Mouse (Mus musculus): ENCODE results near the gene Apba3. TPM values are rescaled to one million over a fixed set of nuclear protein-coding genes. Genes with fewer than 3 reads are reported as not detected.
A peak's percentile ranks its signal among the peaks of the same experiment; 100 is the strongest.

Apba3 gene
- polyA plus RNA-seq, 1 experiment from 2014 or later, result 61.9 TPM

DNA sequence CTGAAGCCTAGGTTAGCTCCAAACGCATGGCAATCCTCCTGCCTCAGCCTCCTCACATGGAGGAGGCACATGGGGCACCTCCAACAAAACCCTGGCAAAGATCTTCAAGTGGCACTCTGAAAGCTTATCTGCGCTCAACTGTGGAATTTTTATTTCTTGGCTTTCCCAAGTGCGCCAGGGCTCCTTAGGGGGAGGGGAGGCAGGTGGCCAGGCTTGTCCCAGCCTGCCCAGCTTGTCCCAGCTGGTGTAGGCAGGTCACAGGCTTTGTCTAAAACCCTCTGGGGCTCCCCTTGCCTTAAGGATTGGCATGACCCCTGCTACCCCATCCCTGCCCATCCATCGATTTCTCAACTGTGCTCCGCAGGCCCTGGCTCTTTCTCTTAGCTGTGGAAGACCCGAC, 17.4 kb downstream of the Apba3 start:
- Histone ChIP-seq H3K9ac (no peak overlapping the region), H3K4me3 (0 out of 2 replicates have a peak overlapping the region, but pooled peaks have one; percentile 3), H3K27me3 (peaks cover 62% of the 10 kb centered on the region), H3K4me2 (no peak overlapping the region; the same call in 1 of the 2 replicates), H3K36me3 (no peaks in the 10 kb centered on the region), H3K27ac (0 out of 2 replicates have a peak overlapping the region, but pooled peaks have one; percentile 8), H3K4me1 (peaks cover 29% of the 10 kb centered on the region), H3K9me3 (no peaks in the 10 kb centered on the region)
- ATAC-seq (ENCODE audit: insufficient number of reproducible peaks, insufficient read depth, low FRiP score, low TSS enrichment, low read depth), result no peak
- 45% methylated on average over 6 of the region's 6 CpGs for WGBS

GRCm38 (mm10) chr10:81284719-81285118, 18.0 kb downstream of the Apba3 start:
- Histone ChIP-seq H3K4me1 (peaks cover 26% of the 10 kb centered on the region; the same call in 1 of the 2 replicates), H3K9me3 (no peaks in the 10 kb centered on the region), H3K27ac (peak overlapping the region; percentile 16; the same call in 1 of the 2 replicates), H3K27me3 (peaks cover 66% of the 10 kb centered on the region), H3K36me3 (no peaks in the 10 kb centered on the region), H3K4me3 (peak overlapping the region; percentile 44; the same call in 1 of the 2 replicates), H3K9ac (no peak overlapping the region), H3K4me2 (peak overlapping the region; percentile 72)
- ATAC-seq (ENCODE audit: insufficient number of reproducible peaks, insufficient read depth, low FRiP score, low TSS enrichment, low read depth), result peak; percentile 11; the same call in 1 of the 2 replicates
- WGBS, result 5% methylated on average over 17 of the region's 17 CpGs

DNA sequence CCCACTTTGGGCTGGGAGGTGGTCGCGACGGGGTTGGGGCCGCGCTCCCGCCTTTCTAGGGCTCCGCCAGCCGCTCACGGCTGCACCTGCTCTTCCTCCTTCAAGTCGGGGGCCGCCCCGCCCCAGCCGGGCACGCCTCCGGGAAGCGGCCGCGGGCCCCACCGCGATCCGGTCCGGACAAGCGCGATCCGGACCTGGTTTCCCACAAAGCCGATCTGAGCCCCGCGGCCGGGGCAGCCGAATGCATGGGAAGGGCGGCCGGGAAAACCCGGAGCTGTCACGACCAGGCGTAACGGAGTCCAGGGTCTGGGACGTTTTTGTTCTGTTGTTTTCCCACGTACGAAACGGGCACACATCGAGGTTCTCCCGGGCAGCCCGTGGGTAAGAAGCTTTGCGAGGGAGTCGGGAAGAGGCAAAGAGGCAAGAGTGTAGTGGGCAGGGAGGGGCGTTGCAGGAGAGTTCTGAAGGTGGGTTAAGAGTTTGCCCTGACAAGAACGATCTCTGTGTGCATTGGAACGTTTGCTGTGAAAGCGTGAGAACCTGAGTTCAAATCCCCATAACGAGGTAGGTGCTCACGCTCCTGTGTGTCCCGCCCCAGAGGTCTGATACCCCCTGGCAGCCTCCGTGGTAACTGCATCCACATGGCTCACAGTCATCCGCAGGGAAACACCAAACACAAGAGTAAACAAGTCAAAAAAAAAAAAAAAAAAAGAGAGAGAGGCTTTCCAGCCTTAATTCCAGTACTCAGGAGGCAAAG, 19.1 kb downstream of the Apba3 start:
- Histone ChIP-seq H3K27me3 (peaks cover 69% of the 10 kb centered on the region), H3K36me3 (no peaks in the 10 kb centered on the region), H3K4me2 (peak overlapping the region; percentile 72), H3K4me1 (peaks cover 33% of the 10 kb centered on the region), H3K9ac (peak overlapping the region; percentile 64), H3K9me3 (no peaks in the 10 kb centered on the region), H3K27ac (0 out of 2 replicates have a peak overlapping the region, but pooled peaks have one; percentile 16), H3K4me3 (peak overlapping the region; percentile 44)
- 2% methylated on average over 54 of the region's 54 CpGs for WGBS
- ATAC-seq (ENCODE audit: insufficient number of reproducible peaks, insufficient read depth, low FRiP score, low TSS enrichment, low read depth), result peak; percentile 45; the same call in 1 of the 2 replicates

- H3K4me2 ChIP-seq, result no peak overlapping the region
- H3K9ac ChIP-seq, result no peak overlapping the region
- no peaks in the 10 kb centered on the region for H3K9me3 ChIP-seq
- no peak for ATAC-seq (ENCODE audit: insufficient number of reproducible peaks, insufficient read depth, low FRiP score, low TSS enrichment, low read depth)
- no peaks in the 10 kb centered on the region for H3K36me3 ChIP-seq
- 32% methylated on average over 6 of the region's 6 CpGs for WGBS
- no peak overlapping the region for H3K4me3 ChIP-seq
- H3K27ac ChIP-seq, result no peak overlapping the region
- peaks cover 39% of the 10 kb centered on the region for H3K4me1 ChIP-seq
- H3K27me3 ChIP-seq, result peaks cover 71% of the 10 kb centered on the region
Observed at GRCm38 (mm10) chr10:81286586-81286985, 19.8 kb downstream of the Apba3 start.

- 61% methylated on average over 8 of the region's 8 CpGs for WGBS
- H3K4me2 ChIP-seq, result no peak overlapping the region
- peaks cover 39% of the 10 kb centered on the region for H3K4me1 ChIP-seq
- H3K9me3 ChIP-seq, result no peaks in the 10 kb centered on the region
- peak overlapping the region; percentile 21; the same call in 1 of the 2 replicates for H3K9ac ChIP-seq
- H3K27ac ChIP-seq, result no peak overlapping the region
- no peaks in the 10 kb centered on the region for H3K36me3 ChIP-seq
- H3K4me3 ChIP-seq, result no peak overlapping the region
- ATAC-seq (ENCODE audit: insufficient number of reproducible peaks, insufficient read depth, low FRiP score, low TSS enrichment, low read depth), result no peak
- H3K27me3 ChIP-seq, result peaks cover 71% of the 10 kb centered on the region
Observed at GRCm38 (mm10) chr10:81287513-81288157, 20.9 kb downstream of the Apba3 start.

DNA sequence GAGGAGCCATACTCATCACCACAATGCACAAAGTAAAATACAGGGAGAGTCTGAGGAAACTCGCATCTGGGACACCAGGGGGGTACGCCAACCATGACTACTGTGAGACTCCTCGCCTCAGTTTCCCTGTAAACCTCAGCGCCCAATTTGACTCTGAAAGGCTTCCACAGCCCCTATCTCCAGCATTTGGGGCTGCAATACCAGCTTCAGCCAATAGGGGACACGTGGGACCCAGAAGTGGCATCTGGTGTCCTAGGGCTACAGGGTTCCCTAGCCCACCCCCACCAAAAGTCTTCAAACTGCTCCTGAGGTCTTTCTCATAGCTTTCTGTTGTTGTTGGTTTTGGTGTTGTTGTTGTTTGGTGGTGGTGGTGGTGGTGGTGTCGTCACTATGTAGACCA, 21.8 kb downstream of the Apba3 start:
- Histone ChIP-seq H3K4me3 (no peak overlapping the region), H3K27ac (no peak overlapping the region), H3K27me3 (peaks cover 61% of the 10 kb centered on the region), H3K4me2 (no peak overlapping the region), H3K9ac (no peak overlapping the region; the same call in 1 of the 2 replicates), H3K36me3 (no peaks in the 10 kb centered on the region), H3K9me3 (no peaks in the 10 kb centered on the region), H3K4me1 (peaks cover 40% of the 10 kb centered on the region)
- no peak for ATAC-seq (ENCODE audit: insufficient number of reproducible peaks, insufficient read depth, low FRiP score, low TSS enrichment, low read depth)
- 30% methylated on average over 6 of the region's 6 CpGs for WGBS

DNA sequence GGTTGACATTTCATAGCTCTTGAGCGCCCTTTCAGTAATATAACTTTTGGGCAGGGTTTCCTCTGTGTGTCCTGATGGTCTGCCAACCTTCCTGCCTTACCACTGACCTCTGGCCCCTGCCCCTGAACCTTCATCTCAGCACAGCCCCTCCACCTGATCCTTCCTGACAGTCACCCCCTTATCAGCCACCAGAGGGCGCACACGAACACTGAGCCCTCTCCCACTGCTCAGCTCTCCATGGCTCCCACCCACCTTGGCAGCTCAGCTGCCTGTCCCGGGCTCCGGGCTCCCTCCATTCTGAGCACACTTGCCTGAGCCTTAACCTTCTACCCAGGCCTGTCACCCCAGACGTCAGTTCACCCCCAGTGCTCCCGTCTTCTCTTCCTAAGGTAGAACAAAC, 22.5 kb downstream of the Apba3 start:
- WGBS, result 4% methylated on average over 7 of the region's 7 CpGs
- ATAC-seq (ENCODE audit: insufficient number of reproducible peaks, insufficient read depth, low FRiP score, low TSS enrichment, low read depth), result no peak
- Histone ChIP-seq H3K4me1 (peaks cover 41% of the 10 kb centered on the region), H3K9ac (no peak overlapping the region), H3K4me2 (0 out of 2 replicates have a peak overlapping the region, but pooled peaks have one; percentile 18), H3K36me3 (no peaks in the 10 kb centered on the region), H3K9me3 (no peaks in the 10 kb centered on the region), H3K27me3 (peaks cover 55% of the 10 kb centered on the region), H3K27ac (no peak overlapping the region), H3K4me3 (no peak overlapping the region)

- H3K27ac ChIP-seq, result no peak overlapping the region
- no peak overlapping the region for H3K9ac ChIP-seq
- no peaks in the 10 kb centered on the region for H3K36me3 ChIP-seq
- no peak overlapping the region for H3K4me3 ChIP-seq
- H3K27me3 ChIP-seq, result peaks cover 49% of the 10 kb centered on the region
- no peak for ATAC-seq (ENCODE audit: insufficient number of reproducible peaks, insufficient read depth, low FRiP score, low TSS enrichment, low read depth)
- peaks cover 41% of the 10 kb centered on the region for H3K4me1 ChIP-seq
- no peaks in the 10 kb centered on the region for H3K9me3 ChIP-seq
- H3K4me2 ChIP-seq, result no peak overlapping the region
- 59% methylated on average over 14 of the region's 14 CpGs for WGBS
Observed at GRCm38 (mm10) chr10:81289811-81290210, 23.1 kb downstream of the Apba3 start.

GRCm38 (mm10) chr10:81290698-81291460, 24.1 kb downstream of the Apba3 start:
- no peak for ATAC-seq (ENCODE audit: insufficient number of reproducible peaks, insufficient read depth, low FRiP score, low TSS enrichment, low read depth)
- WGBS, result 11% methylated on average over 24 of the region's 24 CpGs
- Histone ChIP-seq H3K9ac (peak overlapping the region; percentile 51), H3K27ac (peak overlapping the region; percentile 24; the same call in 1 of the 2 replicates), H3K9me3 (no peaks in the 10 kb centered on the region), H3K36me3 (0 out of 2 replicates have a peak, but pooled peaks cover 3% of the 10 kb centered on the region), H3K4me3 (peak overlapping the region; percentile 19), H3K27me3 (peaks cover 41% of the 10 kb centered on the region), H3K4me1 (peaks cover 40% of the 10 kb centered on the region), H3K4me2 (peak overlapping the region; percentile 31)

GRCm38 (mm10) chr10:81291511-81292104, 24.8 kb downstream of the Apba3 start, which contains the start of gene Tjp3:
Gene Tjp3 (minus strand): TSS chr10:81291581.
- H3K4me1 ChIP-seq, result peaks cover 35% of the 10 kb centered on the region

More at GRCm38 (mm10) chr10:81291511-81292104, 24.8 kb downstream of the Apba3 start, which contains the start of gene Tjp3:
- 0 out of 2 replicates have a peak, but pooled peaks cover 7% of the 10 kb centered on the region for H3K36me3 ChIP-seq
- H3K4me3 ChIP-seq, result peak within 1 kb of the TSS; percentile 91
- H3K4me2 ChIP-seq, result peak within 1 kb of the TSS; percentile 95
- ATAC-seq (ENCODE audit: insufficient number of reproducible peaks, insufficient read depth, low FRiP score, low TSS enrichment, low read depth), result no peak
- H3K27ac ChIP-seq, result peak within 1 kb of the TSS; percentile 24; the same call in 1 of the 2 replicates
- peak within 1 kb of the TSS; percentile 51 for H3K9ac ChIP-seq
- WGBS, result 71% methylated on average over 9 of the region's 9 CpGs
- H3K27me3 ChIP-seq, result peaks cover 41% of the 10 kb centered on the region
- no peaks in the 10 kb centered on the region for H3K9me3 ChIP-seq

Data from embryonic facial prominence, embryonic 13.5 days (tissue).